Mouse (Mus musculus): Measurements from ENCODE around the gene Mucl1. TPM values are rescaled to one million over a fixed set of nuclear protein-coding genes. Genes with fewer than 3 reads are reported as not detected.
A peak's percentile ranks its signal among the peaks of the same experiment; 100 is the strongest.
"Not testable (repeated sequence)": the region's sequence is repeated elsewhere in the genome, so short reads cannot be mapped to it uniquely, and the experiment has no call there.

Gene Mucl1
- total RNA-seq (2021): not detected
- long read RNA-seq, experiment 1: 0 reads
- long read RNA-seq, experiment 2: 0 reads

DNA sequence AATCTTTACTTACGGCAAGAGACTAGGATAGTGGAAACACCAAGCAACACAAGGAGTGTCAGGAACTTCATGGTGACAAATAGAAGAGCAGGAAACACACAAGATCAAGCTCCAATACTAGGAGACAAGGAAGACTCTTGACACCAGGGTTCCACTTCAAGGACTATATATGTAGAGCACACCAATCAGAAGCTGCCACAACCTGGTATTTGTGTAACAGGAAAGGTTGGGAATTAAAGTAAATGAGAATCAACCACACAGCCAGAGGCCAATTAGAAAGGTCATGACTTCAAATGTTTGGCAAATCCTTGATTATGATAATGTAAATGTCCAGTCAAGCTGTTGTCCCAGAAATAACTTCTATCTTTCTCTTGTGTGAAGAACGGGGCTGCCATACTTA lies at the start of gene Mucl1:
Gene Mucl1, minus strand, starts transcription at position 101 of the 400 bp plus-strand sequence.
- intact Hi-C loops (cut with DNase I): no loop called here
- Histone ChIP-seq H3K27ac (no peak within 1 kb of the TSS), H3K4me3 (no peak within 1 kb of the TSS)
- DNase-seq (ENCODE audit: extremely low spot score in 1 of 2, low spot score in 2 of 2): no peak
- TF ChIP-seq CTCF (IDR thresholded peaks at IDR 0.05): no peak

DNA sequence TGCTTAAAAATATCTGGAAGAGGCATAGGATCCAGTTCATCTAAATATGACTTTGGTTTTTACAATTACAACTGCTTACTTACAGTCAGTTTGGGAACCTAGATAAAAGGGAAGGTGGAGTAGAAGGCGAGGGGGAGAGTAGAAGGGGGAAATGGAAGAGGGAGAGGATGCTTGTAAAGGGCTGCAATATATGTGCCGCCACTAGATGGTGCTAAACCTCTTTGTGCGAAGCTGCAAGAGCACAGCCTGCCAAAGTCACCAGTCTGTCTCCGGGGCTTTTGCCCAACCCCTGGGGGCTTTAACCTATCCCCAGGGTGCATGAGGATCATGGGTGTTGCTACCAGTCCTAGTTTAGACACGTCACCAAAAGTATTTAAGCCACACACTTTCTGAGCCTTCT lies 11.6 kb upstream of the Mucl1 start:
- intact Hi-C loops (cut with DNase I); H3K27ac ChIP-seq; H3K4me3 ChIP-seq: not testable (repeated sequence)
- DNase-seq (ENCODE audit: extremely low spot score in 1 of 2, low spot score in 2 of 2): peak; percentile 11 to 25
- peak; percentile 62 for TF ChIP-seq CTCF (IDR thresholded peaks at IDR 0.05)

DNA sequence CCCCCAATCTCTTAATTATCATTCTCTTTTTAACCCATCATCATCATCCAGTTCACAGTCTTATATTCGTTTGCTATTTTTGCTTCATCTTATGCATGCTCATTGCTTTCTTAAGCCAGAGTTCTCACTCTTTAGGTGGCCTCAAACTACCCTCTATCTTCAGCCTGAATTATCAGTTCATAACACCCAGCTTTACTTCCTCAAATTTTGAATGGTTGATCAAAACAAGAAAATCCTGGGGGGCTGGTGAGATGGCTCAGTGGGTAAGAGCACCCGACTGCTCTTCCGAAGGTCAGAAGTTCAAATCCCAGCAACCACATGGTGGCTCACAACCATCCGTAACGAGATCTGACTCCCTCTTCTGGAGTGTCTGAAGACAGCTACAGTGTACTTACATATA lies 38.4 kb downstream of the Mucl1 start:
- intact Hi-C loops (cut with DNase I); H3K27ac ChIP-seq; DNase-seq (ENCODE audit: extremely low spot score in 1 of 2, low spot score in 2 of 2); H3K4me3 ChIP-seq: not testable (repeated sequence)

Other genes starting within 250 kb of the Mucl1 start
- 100 to 1,000 TPM; 140 to 150 TPM for gene Ppp1r1a, start 217.5 kb downstream of the Mucl1 start, total RNA-seq (2021)
- not detected for gene Glycam1, start 190.4 kb downstream of the Mucl1 start, total RNA-seq (2021)
- gene Mucl2, start 143.8 kb upstream of the Mucl1 start, total RNA-seq (2021): not detected